In the genomic region with DNA sequence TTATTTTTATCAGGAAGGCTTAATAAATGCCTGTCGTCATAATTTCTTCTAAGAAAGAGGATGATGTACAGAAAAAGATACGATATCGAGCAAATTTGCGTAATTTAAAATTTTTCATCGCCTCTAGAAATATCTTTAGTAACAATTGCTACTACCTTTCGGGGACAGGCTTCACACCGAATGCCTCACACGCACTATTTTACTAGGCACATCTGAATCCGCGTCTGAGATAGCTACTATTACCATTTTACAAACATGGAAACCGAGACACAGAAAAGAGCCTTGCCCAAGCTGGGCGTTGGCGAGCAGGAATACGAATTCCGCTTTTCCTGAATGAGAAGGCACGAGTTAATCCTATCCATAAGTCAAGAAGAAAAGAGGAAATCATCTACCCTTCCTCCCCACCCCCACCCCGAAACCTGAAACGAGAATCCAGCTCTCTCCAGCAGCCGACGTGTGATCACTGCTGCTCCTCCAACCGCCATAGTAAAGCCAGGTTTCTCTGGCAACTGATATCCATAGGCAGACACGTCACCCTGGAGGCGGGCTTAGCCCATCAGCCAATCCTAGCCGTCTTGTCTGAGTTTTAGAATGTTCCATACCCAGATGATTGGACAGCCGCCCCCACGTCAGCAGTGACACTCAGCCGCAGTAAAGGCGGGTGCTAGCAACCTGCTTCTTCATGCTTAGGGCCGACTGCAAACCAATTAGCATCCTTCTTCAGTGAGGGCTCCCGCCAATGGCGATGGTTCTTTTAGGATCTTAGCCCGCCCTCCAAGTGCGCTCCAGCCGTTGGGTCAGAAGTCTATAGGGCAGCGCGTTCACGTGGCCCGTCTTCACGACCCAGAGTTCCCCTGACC, we compare ENCODE assay signal across 8 mouse cellular contexts. TPM values are rescaled to one million over a fixed set of nuclear protein-coding genes. Genes with fewer than 3 reads are reported as not detected.
DNase-seq lines count a peak whose midpoint lies in the region; ATAC-seq lines count a peak whose summit lies in the region.

No protein-coding gene starts in this region.

- H3K27ac ChIP-seq in hindbrain, embryonic 11.5 days (ENCODE audit: low read depth, low read length) = peak overlapping the region; percentile 61

- peak overlapping the region; percentile 39; the same call in 1 of the 2 replicates for H3K4me2 ChIP-seq in hindbrain, embryonic 11.5 days (replicated peaks; ENCODE audit: low read depth, low read length)

- no peaks in the 10 kb centered on the region for H3K36me3 ChIP-seq in hindbrain, embryonic 11.5 days (ENCODE audit: control insufficient read depth, insufficient read depth, low read length)

- WGBS in hindbrain, embryonic 11.5 days = 16% methylated on average over 39 of the region's 39 CpGs

- H3K27me3 ChIP-seq in hindbrain, embryonic 11.5 days (ENCODE audit: control insufficient read depth, insufficient read depth, low read length) = no peaks in the 10 kb centered on the region

- peak overlapping the region; percentile 43 for H3K4me3 ChIP-seq in hindbrain, embryonic 11.5 days (ENCODE audit: low read depth, low read length)

- peak; percentile 98 for ATAC-seq in hindbrain, embryonic 11.5 days (ENCODE audit: low FRiP score)

- peak overlapping the region; percentile 65 for H3K9ac ChIP-seq in hindbrain, embryonic 11.5 days (ENCODE audit: low read depth, low read length)

- no peaks in the 10 kb centered on the region for H3K4me1 ChIP-seq in hindbrain, embryonic 11.5 days (replicated peaks; ENCODE audit: control insufficient read depth, insufficient read depth, low read length)

- H3K9me3 ChIP-seq in hindbrain, embryonic 11.5 days (ENCODE audit: control insufficient read depth, low read length) = no peaks in the 10 kb centered on the region

- peak; percentile 94 for DNase-seq in NIH3T3 (ENCODE audit: low read depth)
- peak; percentile 87 for DNase-seq in cerebellum, adult 8-10 months
- DNase-seq in frontal cortex, adult 2 months (ENCODE audit: extremely low spot score in 1 of 2, low spot score in 1 of 2) = peak; percentile 94 to 98
- DNase-seq in hindbrain, embryonic 11.5 days (ENCODE audit: low spot score) = peak; percentile 87
- DNase-seq in layer of hippocampus, postnatal 10 days (ENCODE audit: low spot score in 2 of 2) = peak; percentile 82 to 84
- DNase-seq in lung, postnatal 10 days = peak; percentile 95
- DNase-seq in retina, embryonic 14.5 days (ENCODE audit: low spot score) = peak; percentile 93
- peak; percentile 89 for DNase-seq in thymus, postnatal 4 days

RNA-seq across cellular contexts. Expression of a gene that starts 2.5 kb away (rescaled TPM):
- polyA plus RNA-seq in frontal cortex, adult 2 months (2012; rRNA removed) = 282 and 312 TPM in 2 replicates
- 635 and 657 TPM in 2 replicates for polyA plus RNA-seq in hindbrain, embryonic 11.5 days (2014; fragmentation: Nextera tagmentation; extraction: Ambion mirVana)
- 100 to 1,000 TPM; 467 to 472 TPM for total RNA-seq in layer of hippocampus, postnatal 10 days (2021)

RNA-seq across cellular contexts. Expression of a gene that starts 33.2 kb away (rescaled TPM):
- polyA plus RNA-seq in frontal cortex, adult 2 months (2012; rRNA removed) = 17.2 and 20.2 TPM in 2 replicates
- 11.9 and 12.3 TPM in 2 replicates for polyA plus RNA-seq in hindbrain, embryonic 11.5 days (2014; fragmentation: Nextera tagmentation; extraction: Ambion mirVana)
- 10 to 100 TPM; 13.5 to 14.6 TPM for total RNA-seq in layer of hippocampus, postnatal 10 days (2021)

RNA-seq across cellular contexts. Expression of a gene that starts 38.9 kb away (rescaled TPM):
- polyA plus RNA-seq in frontal cortex, adult 2 months (2012; rRNA removed) = 1.3 and 1.7 TPM in 2 replicates
- polyA plus RNA-seq in hindbrain, embryonic 11.5 days (2014; fragmentation: Nextera tagmentation; extraction: Ambion mirVana) = not detected in 2 replicates
- total RNA-seq in layer of hippocampus, postnatal 10 days (2021) = under 1 TPM in 1 of 2 experiments, not detected in 1; 0.39 TPM

Comparison
In these comparisons a context has a peak if more than half of its experiments do, and no peak if none do; other contexts are left out.
1. Peak in every context shown above with its lines: DNase-seq, ATAC-seq, H3K4me3 ChIP-seq and H3K27ac ChIP-seq.